Mouse (Mus musculus) neural tube, embryonic 11.5 days (tissue): Measurements from ENCODE around the gene Mmrn1. TPM values are rescaled to one million over a fixed set of nuclear protein-coding genes. Genes with fewer than 3 reads are reported as not detected.
A peak's percentile ranks its signal among the peaks of the same experiment; 100 is the strongest.
"Not testable (repeated sequence)": the region's sequence is repeated elsewhere in the genome, so short reads cannot be mapped to it uniquely, and the experiment has no call there.

Source experiments
- ATAC-seq: fragments of 200-750 bp; cut with Nextera tagmentation; 2 replicates; pipeline ENCODE4 v1.8.0; 2017; ENCODE audit warnings: moderate number of reproducible peaks, mild to moderate bottlenecking, moderate TSS enrichment, moderate library complexity; ENCODE audit not compliant: insufficient read depth, low FRiP score, low TSS enrichment
- DNase-seq: peaks from one replicate; pipeline ENCODE4 v3.0.0-alpha.2; 2015; ENCODE audit warnings: low spot score
- H3K27ac ChIP-seq: fragments of 300-500 bp; sonication (generic); 2 replicates; pipeline ENCODE4 v1.5.1; 2014; ENCODE audit warnings: low read depth, mild to moderate bottlenecking, low read length
- H3K27me3 ChIP-seq: fragments of 300-500 bp; sonication (generic); 2 replicates; pipeline ENCODE4 v1.6.1; 2014; ENCODE audit warnings: mild to moderate bottlenecking, low read length, mixed read lengths; ENCODE audit not compliant: control insufficient read depth, insufficient read depth
- H3K36me3 ChIP-seq: fragments of 300-500 bp; sonication (generic); 2 replicates; pipeline ENCODE4 v1.6.1; 2014; ENCODE audit warnings: mild to moderate bottlenecking, low read length, moderate library complexity, mixed read lengths; ENCODE audit not compliant: control insufficient read depth, insufficient read depth
- H3K4me1 ChIP-seq: fragments of 300-500 bp; sonication (generic); 2 replicates; pipeline ENCODE4 v1.6.1; 2014; ENCODE audit warnings: low read length, mixed read lengths; ENCODE audit not compliant: control insufficient read depth, insufficient read depth
- H3K4me2 ChIP-seq: fragments of 300-500 bp; sonication (generic); 2 replicates; pipeline ENCODE4 v1.6.1; 2014; ENCODE audit warnings: low read depth, mild to moderate bottlenecking, moderate library complexity
- H3K4me3 ChIP-seq: fragments of 300-500 bp; sonication (generic); 2 replicates; pipeline ENCODE4 v1.5.1; 2014; ENCODE audit warnings: low read depth, low read length
- H3K9ac ChIP-seq: fragments of 300-500 bp; sonication (generic); 2 replicates; pipeline ENCODE4 v1.6.1; 2014; ENCODE audit warnings: mild to moderate bottlenecking, low read length
- H3K9me3 ChIP-seq: fragments of 300-500 bp; sonication (generic); 2 replicates; pipeline ENCODE4 v1.6.1; 2016; ENCODE audit warnings: low read length; ENCODE audit not compliant: control insufficient read depth
- WGBS: fragments of 180-500 bp; shearing (Covaris S2); extraction: QIAGEN DNeasy Blood & Tissue Kit; methylation state at CpG from one replicate; pipeline ENCODE4 v1.1.7; 2014; 5-methylcytosine and 5-hydroxymethylcytosine counted together
- polyA plus RNA-seq: library from polyadenylated mRNA; unstranded; fragments of >200 nt; fragmentation: Nextera tagmentation; extraction: Ambion mirVana; gene quantifications from 2 replicates; pipeline ENCODE4 v1.2.1, GENCODE M21; 2014

Gene Mmrn1
- polyA plus RNA-seq: 7.8 and 8.9 TPM in 2 replicates

- not testable (repeated sequence) for H3K4me2 ChIP-seq, H3K4me1 ChIP-seq, H3K27ac ChIP-seq, DNase-seq, H3K4me3 ChIP-seq, H3K36me3 ChIP-seq, H3K27me3 ChIP-seq, H3K9me3 ChIP-seq, ATAC-seq, H3K9ac ChIP-seq
- WGBS: 95% methylated on average over 20 of the region's 20 CpGs
Measured at GRCm38 (mm10) chr6:60924676-60925075, at the start of gene Mmrn1. TSS of gene Mmrn1 (plus strand) at chr6:60924976.

- H3K9me3 ChIP-seq: no peaks in the 10 kb centered on the region
- DNase-seq (no peak), ATAC-seq (no peak)
- H3K4me2 ChIP-seq: no peak overlapping the region
- no peak overlapping the region for H3K27ac ChIP-seq
- WGBS: 90% methylated on average over 7 of the region's 7 CpGs
- no peak overlapping the region for H3K4me3 ChIP-seq
- no peaks in the 10 kb centered on the region for H3K4me1 ChIP-seq
- H3K27me3 ChIP-seq: no peaks in the 10 kb centered on the region
- H3K9ac ChIP-seq: no peak overlapping the region
- H3K36me3 ChIP-seq: no peaks in the 10 kb centered on the region
Measured at GRCm38 (mm10) chr6:60880362-60880761, 44.4 kb upstream of the Mmrn1 start.

GRCm38 (mm10) chr6:60881534-60881933, 43.2 kb upstream of the Mmrn1 start:
- Histone ChIP-seq H3K4me2 (no peak overlapping the region), H3K9me3 (no peaks in the 10 kb centered on the region), H3K27me3 (no peaks in the 10 kb centered on the region), H3K36me3 (no peaks in the 10 kb centered on the region), H3K27ac (no peak overlapping the region), H3K4me3 (no peak overlapping the region), H3K4me1 (no peaks in the 10 kb centered on the region), H3K9ac (no peak overlapping the region)
- no peak for ATAC-seq
- WGBS: 87% methylated on average over 2 of the region's 2 CpGs
- no peak for DNase-seq

GRCm38 (mm10) chr6:60907272-60907671, 17.5 kb upstream of the Mmrn1 start:
- DNase-seq: no peak
- 78% methylated on average over 2 of the region's 2 CpGs for WGBS
- H3K27ac ChIP-seq: no peak overlapping the region

GRCm38 (mm10) chr6:60931364-60931763, 6.6 kb downstream of the Mmrn1 start:
- Histone ChIP-seq H3K27ac (no peak overlapping the region), H3K36me3 (no peaks in the 10 kb centered on the region), H3K9ac (no peak overlapping the region), H3K27me3 (no peaks in the 10 kb centered on the region), H3K9me3 (no peaks in the 10 kb centered on the region), H3K4me1 (no peaks in the 10 kb centered on the region), H3K4me2 (no peak overlapping the region), H3K4me3 (no peak overlapping the region)
- DNase-seq (no peak), ATAC-seq (no peak)

More at GRCm38 (mm10) chr6:60907272-60907671, 17.5 kb upstream of the Mmrn1 start:
- no peak overlapping the region for H3K4me3 ChIP-seq
- no peaks in the 10 kb centered on the region for H3K36me3 ChIP-seq
- H3K9me3 ChIP-seq: no peaks in the 10 kb centered on the region
- no peak overlapping the region for H3K9ac ChIP-seq
- H3K27me3 ChIP-seq: no peaks in the 10 kb centered on the region
- H3K4me1 ChIP-seq: no peaks in the 10 kb centered on the region
- ATAC-seq: no peak
- no peak overlapping the region for H3K4me2 ChIP-seq

GRCm38 (mm10) chr6:60934835-60935234, 10.1 kb downstream of the Mmrn1 start:
- Histone ChIP-seq H3K4me1 (no peaks in the 10 kb centered on the region), H3K27ac (no peak overlapping the region), H3K4me2 (no peak overlapping the region), H3K9ac (no peak overlapping the region), H3K4me3 (no peak overlapping the region), H3K9me3 (no peaks in the 10 kb centered on the region), H3K36me3 (no peaks in the 10 kb centered on the region), H3K27me3 (no peaks in the 10 kb centered on the region)
- WGBS: 75% methylated on average over 4 of the region's 4 CpGs
- DNase-seq (no peak), ATAC-seq (no peak)

- DNase-seq: no peak
- no peaks in the 10 kb centered on the region for H3K36me3 ChIP-seq
- no peak for ATAC-seq
- no peaks in the 10 kb centered on the region for H3K27me3 ChIP-seq
- H3K9ac ChIP-seq: no peak overlapping the region
- no peaks in the 10 kb centered on the region for H3K4me1 ChIP-seq
- H3K9me3 ChIP-seq: no peaks in the 10 kb centered on the region
- no peak overlapping the region for H3K4me2 ChIP-seq
- H3K27ac ChIP-seq: 0 out of 2 replicates have a peak overlapping the region, but pooled peaks have one; percentile 46
- WGBS: 76% methylated on average over 4 of the region's 4 CpGs
- no peak overlapping the region for H3K4me3 ChIP-seq
Measured at GRCm38 (mm10) chr6:60935448-60936130, 10.8 kb downstream of the Mmrn1 start.

- no peak for ATAC-seq
- no peaks in the 10 kb centered on the region for H3K4me1 ChIP-seq
- no peak overlapping the region for H3K9ac ChIP-seq
- H3K4me2 ChIP-seq: no peak overlapping the region
- WGBS: 83% methylated on average over 7 of the region's 7 CpGs
- no peaks in the 10 kb centered on the region for H3K36me3 ChIP-seq
- no peak overlapping the region for H3K4me3 ChIP-seq
- no peaks in the 10 kb centered on the region for H3K9me3 ChIP-seq
- DNase-seq: no peak
- no peaks in the 10 kb centered on the region for H3K27me3 ChIP-seq
- no peak overlapping the region for H3K27ac ChIP-seq
Measured at GRCm38 (mm10) chr6:60944178-60944577, 19.4 kb downstream of the Mmrn1 start.

- H3K4me2 ChIP-seq: no peak overlapping the region
- H3K36me3 ChIP-seq: no peaks in the 10 kb centered on the region
- ATAC-seq (no peak), DNase-seq (no peak)
- no peak overlapping the region for H3K4me3 ChIP-seq
- H3K27me3 ChIP-seq: no peaks in the 10 kb centered on the region
- no peaks in the 10 kb centered on the region for H3K9me3 ChIP-seq
- no peak overlapping the region for H3K9ac ChIP-seq
- no peaks in the 10 kb centered on the region for H3K4me1 ChIP-seq
- no peak overlapping the region for H3K27ac ChIP-seq
- WGBS: 81% methylated on average over 9 of the region's 9 CpGs
Measured at GRCm38 (mm10) chr6:60944621-60945020, 19.8 kb downstream of the Mmrn1 start.
